Mouse (Mus musculus) macrophage (primary cell): ENCODE results near the gene Rbks. TPM values are rescaled to one million over a fixed set of nuclear protein-coding genes. Genes with fewer than 3 reads are reported as not detected.

Experiments
- polyA plus RNA-seq: library from polyadenylated mRNA; stranded (reverse); fragments of 250-400 nt; gene quantifications from 3 replicates; pipeline ENCODE4 v1.2.4, GENCODE M21; 2018; ENCODE audit warnings: inconsistent platforms

The Rbks gene
- polyA plus RNA-seq, 1 experiment from 2014 or later = 13.3 TPM

Other genes starting within 250 kb of the Rbks start
- gene Zfp512, start 245.2 kb downstream of the Rbks start, polyA plus RNA-seq = 13.3 to 17.3 TPM (median 14.0 TPM) in 3 replicates
- not detected in 3 replicates for gene 4930548H24Rik, start 211.9 kb downstream of the Rbks start, polyA plus RNA-seq
- 8.6 to 19.3 TPM (median 17.5 TPM) in 3 replicates for gene Gpn1, start 202.9 kb downstream of the Rbks start, polyA plus RNA-seq
- 23.0 to 36.2 TPM (median 27.3 TPM) in 3 replicates for gene Slc4a1ap, start 170.6 kb downstream of the Rbks start, polyA plus RNA-seq
- 11.8 to 14.0 TPM (median 13.9 TPM) in 3 replicates for gene Supt7l, start 169.8 kb downstream of the Rbks start, polyA plus RNA-seq
- 82.1 to 184 TPM (median 121 TPM) in 3 replicates for gene Mrpl33, start 100.7 kb downstream of the Rbks start, polyA plus RNA-seq
- gene Babam2, start 57 bp upstream of the Rbks start, polyA plus RNA-seq = 37.1 to 78.4 TPM (median 48.9 TPM) in 3 replicates